Mouse (Mus musculus): Measurements from ENCODE around the gene Kcnk15. TPM values are rescaled to one million over a fixed set of nuclear protein-coding genes. Genes with fewer than 3 reads are reported as not detected.
A peak's percentile ranks its signal among the peaks of the same experiment; 100 is the strongest.

Gene Kcnk15
- polyA plus RNA-seq (2015; fragmentation: Nextera tagmentation; extraction: Ambion mirVana) = not detected in 2 replicates

- 1% methylated on average over 37 of the region's 38 CpGs for WGBS
- Histone ChIP-seq H3K36me3 (ENCODE audit: insufficient read depth, low read length) (no peaks in the 10 kb centered on the region), H3K9me3 (ENCODE audit: low read length) (no peaks in the 10 kb centered on the region), H3K9ac (replicated peaks; ENCODE audit: low read length) (no peak within 1 kb of the TSS), H3K4me3 (ENCODE audit: low read length) (peak within 1 kb of the TSS; percentile 25), H3K27ac (ENCODE audit: low read length) (no peak within 1 kb of the TSS), H3K27me3 (ENCODE audit: insufficient read depth, low read length) (peaks cover 80% of the 10 kb centered on the region), H3K4me2 (replicated peaks; ENCODE audit: low read depth, low read length) (peak within 1 kb of the TSS; percentile 34), H3K4me1 (ENCODE audit: insufficient read depth, low read length) (0 out of 2 replicates have a peak, but pooled peaks cover 4% of the 10 kb centered on the region)
- ATAC-seq (ENCODE audit: low FRiP score, low TSS enrichment) = no peak
Measured at GRCm38 (mm10) chr2:163853461-163853901, at the start of gene Kcnk15. Kcnk15 (plus strand) TSS chr2:163853651.

GRCm38 (mm10) chr2:163803838-163804237 lies 49.6 kb upstream of the Kcnk15 start:
- 54% methylated on average over 5 of the region's 5 CpGs for WGBS

GRCm38 (mm10) chr2:163809166-163809565 lies 44.3 kb upstream of the Kcnk15 start:
- no peak overlapping the region for H3K4me3 ChIP-seq (ENCODE audit: low read length)
- H3K9ac ChIP-seq (replicated peaks; ENCODE audit: low read length) = no peak overlapping the region
- ATAC-seq (ENCODE audit: low FRiP score, low TSS enrichment) = no peak
- H3K4me1 ChIP-seq (ENCODE audit: insufficient read depth, low read length) = no peaks in the 10 kb centered on the region
- no peaks in the 10 kb centered on the region for H3K36me3 ChIP-seq (ENCODE audit: insufficient read depth, low read length)
- no peaks in the 10 kb centered on the region for H3K9me3 ChIP-seq (ENCODE audit: low read length)
- H3K4me2 ChIP-seq (replicated peaks; ENCODE audit: low read depth, low read length) = no peak overlapping the region
- no peak overlapping the region for H3K27ac ChIP-seq (ENCODE audit: low read length)
- WGBS = 91% methylated on average over 4 of the region's 4 CpGs
- no peaks in the 10 kb centered on the region for H3K27me3 ChIP-seq (ENCODE audit: insufficient read depth, low read length)

More at GRCm38 (mm10) chr2:163803838-163804237, 49.6 kb upstream of the Kcnk15 start:
- Histone ChIP-seq H3K27me3 (ENCODE audit: insufficient read depth, low read length) (no peaks in the 10 kb centered on the region), H3K27ac (ENCODE audit: low read length) (no peak overlapping the region), H3K4me2 (replicated peaks; ENCODE audit: low read depth, low read length) (no peak overlapping the region), H3K4me3 (ENCODE audit: low read length) (no peak overlapping the region), H3K36me3 (ENCODE audit: insufficient read depth, low read length) (no peaks in the 10 kb centered on the region), H3K9ac (replicated peaks; ENCODE audit: low read length) (no peak overlapping the region), H3K4me1 (ENCODE audit: insufficient read depth, low read length) (no peaks in the 10 kb centered on the region), H3K9me3 (ENCODE audit: low read length) (no peaks in the 10 kb centered on the region)
- no peak for ATAC-seq (ENCODE audit: low FRiP score, low TSS enrichment)

- 67% methylated on average over 7 of the region's 7 CpGs for WGBS
- no peaks in the 10 kb centered on the region for H3K36me3 ChIP-seq (ENCODE audit: insufficient read depth, low read length)
- H3K4me2 ChIP-seq (replicated peaks; ENCODE audit: low read depth, low read length) = no peak overlapping the region
- no peaks in the 10 kb centered on the region for H3K27me3 ChIP-seq (ENCODE audit: insufficient read depth, low read length)
- no peaks in the 10 kb centered on the region for H3K4me1 ChIP-seq (ENCODE audit: insufficient read depth, low read length)
- no peaks in the 10 kb centered on the region for H3K9me3 ChIP-seq (ENCODE audit: low read length)
- ATAC-seq (ENCODE audit: low FRiP score, low TSS enrichment) = no peak
- no peak overlapping the region for H3K27ac ChIP-seq (ENCODE audit: low read length)
- H3K4me3 ChIP-seq (ENCODE audit: low read length) = no peak overlapping the region
- no peak overlapping the region for H3K9ac ChIP-seq (replicated peaks; ENCODE audit: low read length)
Measured at GRCm38 (mm10) chr2:163809704-163810103, 43.7 kb upstream of the Kcnk15 start.

GRCm38 (mm10) chr2:163813077-163813476 lies 40.4 kb upstream of the Kcnk15 start:
- no peaks in the 10 kb centered on the region for H3K4me1 ChIP-seq (ENCODE audit: insufficient read depth, low read length)

GRCm38 (mm10) chr2:163814739-163815465 lies 38.5 kb upstream of the Kcnk15 start:
- no peaks in the 10 kb centered on the region for H3K27me3 ChIP-seq (ENCODE audit: insufficient read depth, low read length)
- 86% methylated on average over 9 of the region's 9 CpGs for WGBS
- no peak overlapping the region for H3K4me2 ChIP-seq (replicated peaks; ENCODE audit: low read depth, low read length)
- H3K9ac ChIP-seq (replicated peaks; ENCODE audit: low read length) = no peak overlapping the region
- no peaks in the 10 kb centered on the region for H3K36me3 ChIP-seq (ENCODE audit: insufficient read depth, low read length)
- no peaks in the 10 kb centered on the region for H3K9me3 ChIP-seq (ENCODE audit: low read length)
- no peaks in the 10 kb centered on the region for H3K4me1 ChIP-seq (ENCODE audit: insufficient read depth, low read length)
- H3K27ac ChIP-seq (ENCODE audit: low read length) = no peak overlapping the region
- no peak overlapping the region for H3K4me3 ChIP-seq (ENCODE audit: low read length)
- no peak for ATAC-seq (ENCODE audit: low FRiP score, low TSS enrichment)

More at GRCm38 (mm10) chr2:163813077-163813476, 40.4 kb upstream of the Kcnk15 start:
- H3K4me2 ChIP-seq (replicated peaks; ENCODE audit: low read depth, low read length) = no peak overlapping the region
- H3K9me3 ChIP-seq (ENCODE audit: low read length) = no peaks in the 10 kb centered on the region
- no peaks in the 10 kb centered on the region for H3K36me3 ChIP-seq (ENCODE audit: insufficient read depth, low read length)
- no peak for ATAC-seq (ENCODE audit: low FRiP score, low TSS enrichment)
- no peaks in the 10 kb centered on the region for H3K27me3 ChIP-seq (ENCODE audit: insufficient read depth, low read length)
- 54% methylated on average over 5 of the region's 5 CpGs for WGBS
- H3K27ac ChIP-seq (ENCODE audit: low read length) = no peak overlapping the region
- H3K4me3 ChIP-seq (ENCODE audit: low read length) = no peak overlapping the region
- no peak overlapping the region for H3K9ac ChIP-seq (replicated peaks; ENCODE audit: low read length)

- no peaks in the 10 kb centered on the region for H3K9me3 ChIP-seq (ENCODE audit: low read length)
- no peak within 1 kb of the TSS for H3K4me2 ChIP-seq (replicated peaks; ENCODE audit: low read depth, low read length)
- H3K4me1 ChIP-seq (ENCODE audit: insufficient read depth, low read length) = peaks cover 9% of the 10 kb centered on the region; the same call in 1 of the 2 replicates
- H3K36me3 ChIP-seq (ENCODE audit: insufficient read depth, low read length) = no peaks in the 10 kb centered on the region
- no peak within 1 kb of the TSS for H3K27ac ChIP-seq (ENCODE audit: low read length)
- H3K27me3 ChIP-seq (ENCODE audit: insufficient read depth, low read length) = no peaks in the 10 kb centered on the region
- no peak for ATAC-seq (ENCODE audit: low FRiP score, low TSS enrichment)
- H3K9ac ChIP-seq (replicated peaks; ENCODE audit: low read length) = no peak within 1 kb of the TSS
- H3K4me3 ChIP-seq (ENCODE audit: low read length) = no peak within 1 kb of the TSS
- WGBS = 68% methylated on average over 4 of the region's 4 CpGs
Measured at GRCm38 (mm10) chr2:163820607-163821006, 32.8 kb upstream of the Kcnk15 start, which contains the start of gene Ccn5. Ccn5 (plus strand) TSS chr2:163820861.

GRCm38 (mm10) chr2:163823248-163823647 lies 30.2 kb upstream of the Kcnk15 start:
- ATAC-seq (ENCODE audit: low FRiP score, low TSS enrichment) = no peak
- WGBS = 5% methylated on average over 4 of the region's 4 CpGs
- Histone ChIP-seq H3K4me1 (ENCODE audit: insufficient read depth, low read length) (peaks cover 9% of the 10 kb centered on the region; the same call in 1 of the 2 replicates), H3K4me2 (replicated peaks; ENCODE audit: low read depth, low read length) (peak overlapping the region; percentile 52), H3K9ac (replicated peaks; ENCODE audit: low read length) (peak overlapping the region; percentile 50; the same call in 1 of the 2 replicates), H3K36me3 (ENCODE audit: insufficient read depth, low read length) (no peaks in the 10 kb centered on the region), H3K9me3 (ENCODE audit: low read length) (no peaks in the 10 kb centered on the region), H3K4me3 (ENCODE audit: low read length) (peak overlapping the region; percentile 28), H3K27me3 (ENCODE audit: insufficient read depth, low read length) (no peaks in the 10 kb centered on the region), H3K27ac (ENCODE audit: low read length) (no peak overlapping the region)

- H3K4me2 ChIP-seq (replicated peaks; ENCODE audit: low read depth, low read length) = peak overlapping the region; percentile 52
- H3K4me3 ChIP-seq (ENCODE audit: low read length) = peak overlapping the region; percentile 28
- WGBS = 16% methylated on average over 11 of the region's 11 CpGs
- ATAC-seq (ENCODE audit: low FRiP score, low TSS enrichment) = peak; percentile 94
- no peaks in the 10 kb centered on the region for H3K27me3 ChIP-seq (ENCODE audit: insufficient read depth, low read length)
- no peaks in the 10 kb centered on the region for H3K36me3 ChIP-seq (ENCODE audit: insufficient read depth, low read length)
- peak overlapping the region; percentile 50 for H3K9ac ChIP-seq (replicated peaks; ENCODE audit: low read length)
- 0 out of 2 replicates have a peak overlapping the region, but pooled peaks have one; percentile 14 for H3K27ac ChIP-seq (ENCODE audit: low read length)
- no peaks in the 10 kb centered on the region for H3K9me3 ChIP-seq (ENCODE audit: low read length)
- peaks cover 9% of the 10 kb centered on the region; the same call in 1 of the 2 replicates for H3K4me1 ChIP-seq (ENCODE audit: insufficient read depth, low read length)
Measured at GRCm38 (mm10) chr2:163823771-163824170, 29.7 kb upstream of the Kcnk15 start.

- no peak for ATAC-seq (ENCODE audit: low FRiP score, low TSS enrichment)
- Histone ChIP-seq H3K9me3 (ENCODE audit: low read length) (no peaks in the 10 kb centered on the region), H3K4me1 (ENCODE audit: insufficient read depth, low read length) (peaks cover 9% of the 10 kb centered on the region; the same call in 1 of the 2 replicates), H3K9ac (replicated peaks; ENCODE audit: low read length) (no peak overlapping the region), H3K27me3 (ENCODE audit: insufficient read depth, low read length) (no peaks in the 10 kb centered on the region), H3K27ac (ENCODE audit: low read length) (no peak overlapping the region), H3K4me3 (ENCODE audit: low read length) (no peak overlapping the region), H3K36me3 (ENCODE audit: insufficient read depth, low read length) (no peaks in the 10 kb centered on the region), H3K4me2 (replicated peaks; ENCODE audit: low read depth, low read length) (no peak overlapping the region)
- 71% methylated on average over 1 of the region's 1 CpGs for WGBS
Measured at GRCm38 (mm10) chr2:163825861-163826260, 27.6 kb upstream of the Kcnk15 start.
